Mouse (Mus musculus) gastrocnemius, postnatal 25 days (tissue): ENCODE data around the gene Lasp1. TPM values are rescaled to one million over a fixed set of nuclear protein-coding genes. Genes with fewer than 3 reads are reported as not detected.
A peak's percentile ranks its signal among the peaks of the same experiment; 100 is the strongest.
"Not testable (repeated sequence)": the region's sequence is repeated elsewhere in the genome, so short reads cannot be mapped to it uniquely, and the experiment has no call there.

Experiments used
- DNase-seq: peaks from one replicate; pipeline ENCODE4 v3.0.0; 2022
- total RNA-seq, 2 experiments: library from RNA; stranded (reverse); gene quantifications; 1 replicate in 1 of 2; 2 replicates in 1 of 2; pipeline ENCODE4 v1.2.3; 2021

Gene Lasp1
- total RNA-seq, 2 experiments from 2014 or later: 18.3 to 21.9 TPM

DNA sequence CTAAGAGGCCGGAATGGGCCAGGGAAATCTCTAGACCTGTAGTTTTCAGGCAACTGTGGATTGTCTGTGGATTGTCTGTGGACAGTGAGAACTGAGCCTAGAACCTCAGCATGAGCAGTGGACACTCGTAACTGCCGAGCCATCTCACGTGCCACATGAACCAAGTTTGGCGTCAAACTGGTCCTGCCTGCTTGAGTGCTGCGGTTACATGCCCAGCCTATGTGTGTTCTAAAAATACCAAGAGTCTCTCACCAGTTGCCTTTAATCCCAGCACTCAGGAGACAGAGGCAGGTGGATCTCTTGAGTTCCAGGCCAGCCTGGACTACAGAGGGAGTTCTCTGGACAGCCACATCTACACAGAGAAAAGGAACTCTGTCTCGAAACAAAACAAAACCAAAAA, 30.6 kb downstream of the Lasp1 start:
- peak; percentile 1 for DNase-seq

DNA sequence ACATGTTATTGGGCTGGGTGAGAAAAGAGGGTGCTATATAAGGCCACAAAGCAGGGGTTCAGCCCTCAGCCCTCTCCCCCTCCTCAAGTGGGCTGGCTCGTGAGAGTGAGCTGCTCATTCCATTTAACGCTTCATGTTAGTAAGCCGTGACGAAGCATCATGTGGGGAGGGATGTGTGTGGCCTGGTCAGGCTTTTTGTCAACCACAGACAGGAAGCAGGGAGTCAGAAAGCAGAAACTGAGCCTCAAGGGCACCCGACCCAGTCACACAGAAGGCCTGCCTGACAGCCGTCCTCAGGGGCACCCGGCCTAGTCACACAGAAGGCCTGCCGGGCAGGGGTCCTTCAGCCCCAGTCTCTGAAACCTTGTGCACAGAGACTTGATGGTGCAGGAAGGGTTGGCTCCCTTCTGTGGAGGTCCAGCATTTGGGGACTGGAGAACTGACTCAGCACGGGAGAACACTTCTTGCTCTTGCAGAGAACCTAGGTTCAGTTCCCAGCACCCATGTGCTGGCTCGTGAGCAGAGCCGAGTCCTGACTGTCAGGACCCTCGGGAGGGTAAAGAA, 31.2 kb downstream of the Lasp1 start:
- DNase-seq: peak; percentile 8

DNA sequence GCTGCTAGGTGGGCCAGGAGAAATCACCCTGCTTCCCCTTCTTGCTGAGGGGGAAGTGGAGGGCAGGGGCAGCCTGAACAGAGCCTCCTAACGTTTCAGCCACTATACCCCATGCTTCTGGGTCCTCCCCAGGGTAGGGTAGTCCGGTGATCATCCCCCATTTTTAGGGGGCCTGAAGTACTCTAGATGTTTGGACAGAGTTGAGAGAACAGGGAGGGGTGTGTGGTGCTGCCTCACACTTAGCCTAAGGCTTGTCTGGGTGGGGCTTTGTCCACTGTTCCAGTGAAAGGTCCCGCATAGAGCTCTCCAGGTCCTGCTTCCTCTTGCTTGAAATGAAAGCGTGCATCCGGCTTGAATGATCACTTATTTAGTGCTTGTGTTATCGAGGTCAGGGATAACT, 31.7 kb downstream of the Lasp1 start:
- no peak for DNase-seq

DNA sequence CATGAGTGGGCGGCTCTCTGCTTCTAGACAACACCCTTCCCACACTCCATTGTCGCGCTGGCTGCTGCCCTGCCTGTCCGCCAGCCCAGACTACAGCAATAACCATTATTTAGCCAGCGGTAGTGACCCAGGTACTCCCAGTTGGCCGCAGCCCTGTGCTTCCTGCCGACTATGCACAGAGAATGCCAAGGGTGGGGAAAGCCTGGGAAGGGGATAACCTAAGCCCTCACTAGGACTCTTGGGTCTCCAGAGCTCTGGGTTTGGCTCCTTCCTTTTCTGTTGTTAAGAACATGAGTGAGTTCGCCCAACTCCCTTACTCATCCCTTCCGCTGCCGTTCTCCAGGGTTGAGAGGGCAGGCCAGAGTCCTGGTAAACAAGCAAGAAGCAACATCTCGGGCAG, 33.2 kb downstream of the Lasp1 start:
- DNase-seq: peak; percentile 38

DNA sequence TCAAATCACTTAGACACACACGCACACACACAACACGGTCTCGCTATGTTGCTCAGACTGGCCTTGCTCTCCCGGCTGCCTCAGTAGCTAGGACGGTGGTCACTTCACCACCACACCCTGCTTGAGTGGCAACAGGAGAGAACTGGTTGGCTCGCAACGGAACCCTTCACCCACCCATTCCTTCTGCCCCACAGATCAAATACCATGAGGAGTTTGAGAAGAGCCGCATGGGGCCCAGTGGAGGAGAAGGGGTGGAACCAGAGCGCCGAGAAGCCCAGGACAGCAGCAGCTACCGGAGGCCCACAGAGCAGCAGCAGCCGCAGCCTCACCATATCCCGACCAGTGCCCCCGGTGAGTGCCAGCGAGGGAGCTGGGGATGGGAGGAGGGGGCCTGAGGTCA, 34.6 kb downstream of the Lasp1 start:
- DNase-seq: peak; percentile 3

DNA sequence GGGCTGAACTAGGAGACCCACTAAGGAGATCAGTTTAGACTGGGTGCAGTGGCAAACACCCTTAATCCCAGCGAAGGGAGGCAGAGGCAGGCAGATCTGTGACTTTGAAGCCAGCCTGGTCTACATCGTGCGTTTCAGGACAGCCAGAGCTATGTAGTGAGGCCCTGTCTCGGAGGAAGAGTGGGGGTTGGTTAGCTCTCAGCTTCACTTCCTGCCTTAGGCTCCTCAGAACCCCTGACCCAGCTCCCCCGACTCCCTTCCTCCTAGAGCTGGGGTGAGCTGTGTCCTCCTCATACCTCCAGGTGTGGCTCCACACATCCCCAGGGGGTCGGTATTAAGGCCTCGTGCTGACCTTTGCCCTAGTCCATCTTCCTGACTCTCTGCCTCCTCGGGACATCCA, 37.7 kb downstream of the Lasp1 start:
- DNase-seq: no peak

DNA sequence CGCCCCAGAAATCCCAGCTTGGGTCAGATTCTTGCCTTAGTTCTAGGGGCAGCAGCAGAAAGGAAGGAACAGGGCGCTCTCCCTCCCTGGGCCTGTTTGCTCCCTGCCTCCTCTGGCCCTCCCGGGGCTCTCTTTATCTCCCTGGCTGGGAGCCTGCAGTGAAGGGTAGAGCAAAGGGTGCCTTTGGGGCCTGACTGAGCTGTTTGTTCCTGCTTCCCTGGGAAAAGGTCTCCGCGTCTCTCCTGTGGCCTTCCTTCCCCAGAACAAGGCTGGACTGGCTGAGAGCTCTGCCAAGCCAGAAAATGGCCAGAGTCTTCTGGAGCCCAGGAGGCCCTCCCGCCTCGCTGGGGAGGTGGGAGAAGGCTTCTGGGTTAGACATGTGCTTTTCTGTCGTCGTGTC, 38.3 kb downstream of the Lasp1 start:
- not testable (repeated sequence) for DNase-seq

DNA sequence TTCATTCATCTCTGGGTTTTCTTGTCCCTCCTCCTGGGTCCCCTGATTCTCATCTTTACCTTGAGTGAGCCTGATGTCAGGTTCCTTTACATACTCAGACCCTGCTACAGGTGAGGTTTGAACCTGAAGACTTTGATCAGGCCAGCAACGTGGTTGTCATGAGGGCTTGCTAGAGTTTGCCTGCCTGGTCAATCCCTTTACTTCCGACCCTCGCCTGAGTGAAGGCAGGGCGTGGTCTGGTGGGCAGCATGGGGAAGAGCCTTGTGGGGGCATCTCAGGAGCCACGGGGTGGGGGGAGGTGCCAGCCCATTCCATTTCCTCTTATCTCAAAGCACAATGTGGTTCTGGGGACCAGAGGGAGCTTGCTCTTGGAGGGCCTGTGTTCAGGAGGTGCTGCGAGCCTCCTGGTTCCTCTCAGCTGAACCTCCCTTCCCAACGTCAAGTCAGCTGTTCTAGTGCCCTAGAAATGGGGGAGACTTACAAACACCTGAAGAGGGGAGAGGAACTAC, 38.9 kb downstream of the Lasp1 start:
- DNase-seq: no peak

DNA sequence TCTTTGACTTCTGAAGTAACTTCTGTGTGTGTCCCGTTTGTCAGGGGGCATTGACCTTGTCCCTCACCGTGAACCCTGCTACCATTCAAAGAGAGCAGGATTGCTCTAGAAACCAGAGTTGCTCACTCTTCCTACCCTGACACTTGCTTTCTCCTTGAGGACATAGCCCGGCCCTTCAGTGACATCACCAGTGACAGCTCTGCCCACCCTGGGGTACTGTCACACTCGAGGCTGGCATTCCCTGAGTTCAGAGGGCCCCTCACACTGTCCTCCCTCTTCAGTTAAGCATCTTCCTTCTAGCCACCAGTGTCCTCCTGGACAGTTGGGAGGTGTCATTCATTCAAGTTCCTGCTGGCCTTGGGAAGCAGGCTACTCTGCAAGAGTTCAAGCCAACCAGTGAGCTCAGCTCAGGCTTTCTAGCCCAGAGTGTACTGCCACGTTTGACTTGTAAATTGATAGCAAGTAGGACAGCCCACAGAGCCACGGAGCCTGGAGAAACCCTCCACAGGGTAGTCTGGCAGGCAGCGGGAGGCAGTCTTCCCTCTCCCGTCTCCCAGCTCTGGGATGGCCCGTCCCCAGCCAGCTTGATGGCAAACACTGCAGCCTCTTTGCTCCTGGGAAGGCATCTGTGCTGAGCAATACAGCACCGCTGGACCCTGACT, 40.1 kb downstream of the Lasp1 start:
- DNase-seq: peak; percentile 43

DNA sequence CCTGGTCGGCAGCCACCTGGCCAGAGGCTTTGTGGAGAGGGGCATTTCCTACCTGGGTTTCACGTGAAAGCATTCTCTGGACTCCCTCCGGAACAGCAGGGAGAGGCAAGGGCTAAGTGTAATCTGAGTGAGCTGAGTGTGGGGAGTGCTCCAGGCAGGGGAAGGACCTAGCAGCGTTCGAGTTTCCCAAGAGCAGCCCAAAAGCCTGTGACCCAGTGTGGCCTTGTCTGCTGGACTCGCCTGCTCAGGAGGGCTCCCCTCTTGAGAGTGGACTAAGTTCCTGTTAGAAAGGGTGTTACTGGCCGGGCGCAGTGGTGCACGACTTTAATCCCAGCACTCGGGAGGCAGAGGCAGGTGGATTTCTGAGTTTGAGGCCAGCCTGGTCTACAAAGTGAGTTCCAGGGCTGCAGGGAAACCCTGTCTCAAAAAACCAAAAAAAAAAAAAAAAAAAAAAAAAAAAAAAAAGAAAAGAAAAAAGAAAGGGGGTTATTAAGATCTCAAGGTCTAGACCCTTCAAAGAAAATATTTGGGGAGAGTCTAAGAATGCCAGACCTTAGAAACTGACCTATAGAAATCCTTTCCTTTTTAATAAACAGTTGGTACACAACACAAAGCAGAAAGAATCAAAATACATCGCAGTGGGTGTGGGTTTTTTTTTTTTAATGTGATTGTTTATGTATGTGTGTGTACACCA, 40.8 kb downstream of the Lasp1 start:
- DNase-seq: no peak

DNA sequence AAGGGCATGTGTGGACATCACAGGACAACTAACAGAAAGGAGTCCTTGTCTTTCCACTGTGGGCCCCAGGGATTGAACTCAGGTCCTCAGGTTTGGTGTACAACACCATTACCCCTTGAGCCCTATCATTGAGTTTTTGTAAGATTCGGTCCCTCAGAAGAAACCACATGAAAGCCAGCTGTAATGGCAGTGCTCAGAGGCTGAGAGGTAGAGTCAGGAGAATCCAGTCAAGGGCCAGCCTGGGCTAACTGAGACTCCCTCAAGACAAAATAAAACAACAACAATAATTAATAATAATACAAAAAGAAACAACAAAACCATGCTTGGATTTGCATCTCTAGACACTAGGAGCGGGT, 41.3 kb downstream of the Lasp1 start:
- DNase-seq: no peak

DNA sequence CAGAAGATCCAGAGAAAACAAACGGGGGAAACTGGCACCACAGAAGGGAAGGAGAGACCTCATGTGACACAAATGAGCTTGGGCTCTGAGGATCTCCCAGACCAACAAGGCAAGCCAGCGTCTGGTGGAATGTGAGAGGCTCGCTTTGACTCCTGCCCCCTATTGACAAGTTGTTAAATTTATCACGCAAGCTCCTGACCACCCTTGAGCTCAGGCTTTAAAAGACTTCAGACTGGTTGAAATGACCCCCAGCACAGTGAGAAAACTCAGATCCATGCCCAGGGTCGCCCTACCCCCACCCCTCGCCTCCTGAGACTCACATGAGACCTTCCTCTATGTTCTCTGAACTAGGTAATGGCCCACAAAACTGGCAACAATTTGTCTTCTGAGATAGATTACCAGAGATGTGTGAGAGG, 41.7 kb downstream of the Lasp1 start, which contains the start of gene B230217C12Rik:
TSS of gene B230217C12Rik (plus strand) at position 242 of the 416 bp plus-strand sequence.
- no peak for DNase-seq

DNA sequence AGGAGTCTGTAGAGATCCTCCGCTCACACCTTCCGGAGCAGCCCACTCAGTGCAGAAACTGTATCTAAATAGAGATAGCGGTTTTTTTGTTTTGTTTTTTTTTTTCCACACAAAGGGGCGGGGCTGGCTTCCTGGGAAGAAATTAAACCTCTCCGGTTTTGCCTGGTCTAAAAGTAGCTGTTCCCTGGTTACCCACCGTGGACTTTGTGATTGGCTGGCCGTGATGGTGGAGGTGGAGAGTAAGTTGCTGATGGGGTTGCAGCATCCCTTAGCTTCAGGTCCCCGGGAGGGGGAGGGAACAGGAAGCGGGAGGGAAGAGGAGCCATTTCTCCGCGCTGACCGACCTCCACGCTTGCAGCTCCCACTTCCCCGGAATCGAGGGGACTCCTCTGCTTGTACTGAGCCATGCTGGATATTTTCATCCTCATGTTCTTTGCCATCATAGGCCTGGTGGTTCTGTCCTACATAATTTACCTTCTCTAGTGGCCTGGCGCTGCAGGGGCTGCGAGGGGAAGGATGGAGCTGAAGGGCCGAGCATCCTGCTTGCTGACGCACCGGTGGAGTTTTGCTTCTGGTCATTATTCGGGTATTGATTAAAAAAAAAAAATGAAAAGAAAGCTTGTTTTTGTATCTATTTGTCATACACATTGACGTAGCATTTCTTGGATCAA, 42.3 kb downstream of the Lasp1 start:
- DNase-seq: peak; percentile 77

DNA sequence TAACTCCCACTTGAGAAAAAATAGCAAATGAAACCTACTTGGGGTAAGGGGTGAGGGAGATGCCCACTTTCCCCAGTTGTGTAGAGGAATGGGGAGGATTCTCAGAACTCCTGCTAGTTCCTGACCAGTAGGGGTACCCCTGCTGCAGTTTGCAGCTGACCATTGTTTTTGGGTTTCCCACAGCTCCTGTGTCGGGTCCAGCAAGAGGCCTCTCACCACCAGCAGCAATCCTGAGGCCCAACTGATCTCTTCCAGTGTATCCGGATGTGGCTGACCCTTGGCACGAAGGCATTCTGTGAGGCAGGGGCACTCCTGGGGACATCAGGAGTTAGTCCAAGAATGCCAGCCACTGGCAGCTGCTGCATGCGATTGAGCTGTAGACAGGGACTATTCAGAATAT, 43.2 kb downstream of the Lasp1 start:
- DNase-seq: no peak

DNA sequence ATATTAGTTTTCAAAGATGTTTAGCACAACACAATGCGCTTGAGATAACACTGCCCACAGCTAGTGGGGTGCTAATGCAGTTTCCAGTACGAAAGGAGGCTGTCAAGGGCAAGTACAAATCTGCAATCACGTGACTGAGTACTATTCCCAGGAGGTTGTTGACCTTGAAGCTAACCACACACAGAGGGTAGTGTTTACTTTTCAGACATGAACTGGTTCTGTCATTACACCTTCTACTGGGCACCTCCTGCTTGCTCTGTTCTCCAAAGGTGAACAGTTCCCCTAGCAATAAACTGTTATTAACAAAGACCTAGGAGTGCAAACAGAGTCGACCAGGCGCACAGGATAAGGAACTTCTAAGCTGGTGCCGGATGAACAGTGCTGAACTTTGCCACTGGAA, 51.6 kb downstream of the Lasp1 start:
- no peak for DNase-seq

DNA sequence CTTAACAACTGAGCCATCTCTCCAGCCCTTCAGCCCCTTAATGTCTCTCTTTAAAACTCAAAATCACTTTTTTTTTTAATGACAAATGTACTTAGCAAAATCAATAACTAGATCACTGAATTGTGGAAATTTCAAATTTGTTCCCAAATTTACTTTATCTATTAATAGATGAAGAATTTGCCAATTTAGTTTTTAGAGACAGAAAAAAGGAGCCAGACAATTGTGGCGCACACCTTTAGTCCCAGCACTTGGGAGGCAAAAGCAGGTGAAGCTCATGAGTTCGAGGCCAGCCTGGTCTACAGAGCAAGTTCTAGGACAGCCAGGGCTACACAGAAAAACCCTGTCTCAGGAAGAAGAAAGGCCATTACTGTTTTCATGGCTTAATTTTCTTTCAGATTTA, 52.8 kb downstream of the Lasp1 start:
- DNase-seq: no peak

DNA sequence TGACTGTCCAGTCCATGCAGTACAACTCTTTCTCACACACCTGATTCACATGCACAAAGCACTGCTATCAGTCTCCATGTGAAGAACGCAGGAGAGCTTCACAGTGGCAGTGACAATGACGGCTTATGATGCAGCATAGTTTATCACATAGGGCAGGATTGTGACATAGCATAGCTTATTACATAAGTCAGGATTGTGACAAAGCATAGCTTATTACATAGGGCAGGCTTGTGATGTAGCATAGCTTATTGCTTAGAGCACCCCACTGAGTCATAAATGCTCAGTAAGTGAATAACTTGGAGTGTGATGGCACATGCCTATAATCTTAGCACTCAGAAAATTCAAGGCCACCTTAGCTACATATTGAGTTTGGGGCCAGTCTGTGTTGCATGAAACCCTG, 56.7 kb downstream of the Lasp1 start:
- no peak for DNase-seq

DNA sequence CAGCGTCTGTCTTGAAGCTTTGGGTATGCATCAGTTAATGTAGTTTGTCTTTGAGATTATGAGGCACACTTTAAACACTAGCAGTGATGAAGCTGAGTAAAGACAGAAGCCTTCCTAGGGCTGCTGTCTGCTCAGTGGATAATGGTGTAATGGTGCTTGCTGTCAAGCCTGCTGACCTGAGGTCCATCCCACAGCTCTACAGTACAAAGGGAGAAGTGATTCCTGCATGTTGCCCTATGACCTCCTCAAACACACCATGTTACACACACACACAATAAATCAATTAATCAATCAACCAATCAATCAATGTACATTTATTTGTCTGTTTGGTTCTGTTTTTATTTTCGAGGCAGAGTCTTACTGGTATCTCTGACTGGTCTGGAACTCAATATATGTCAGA, 63.3 kb downstream of the Lasp1 start:
- no peak for DNase-seq

DNA sequence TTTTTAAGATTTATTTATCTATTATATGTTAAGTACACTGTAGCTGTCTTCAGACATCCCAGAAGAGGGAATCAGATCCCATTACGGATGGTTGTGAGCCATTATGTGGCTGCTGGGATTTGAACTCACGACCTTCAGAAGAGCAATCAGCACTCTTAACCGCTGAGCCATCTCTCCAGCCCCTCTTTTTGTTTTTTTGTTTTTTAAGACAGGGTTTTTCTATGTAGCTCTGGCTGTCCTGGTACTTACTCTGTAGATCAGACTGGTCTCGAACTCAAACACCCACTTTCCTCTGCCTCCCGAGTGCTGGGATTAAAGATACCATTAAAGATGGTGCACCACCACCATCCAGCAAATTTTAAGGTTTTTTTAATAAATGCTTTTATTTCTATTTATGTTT, 66.6 kb downstream of the Lasp1 start:
- no peak for DNase-seq

DNA sequence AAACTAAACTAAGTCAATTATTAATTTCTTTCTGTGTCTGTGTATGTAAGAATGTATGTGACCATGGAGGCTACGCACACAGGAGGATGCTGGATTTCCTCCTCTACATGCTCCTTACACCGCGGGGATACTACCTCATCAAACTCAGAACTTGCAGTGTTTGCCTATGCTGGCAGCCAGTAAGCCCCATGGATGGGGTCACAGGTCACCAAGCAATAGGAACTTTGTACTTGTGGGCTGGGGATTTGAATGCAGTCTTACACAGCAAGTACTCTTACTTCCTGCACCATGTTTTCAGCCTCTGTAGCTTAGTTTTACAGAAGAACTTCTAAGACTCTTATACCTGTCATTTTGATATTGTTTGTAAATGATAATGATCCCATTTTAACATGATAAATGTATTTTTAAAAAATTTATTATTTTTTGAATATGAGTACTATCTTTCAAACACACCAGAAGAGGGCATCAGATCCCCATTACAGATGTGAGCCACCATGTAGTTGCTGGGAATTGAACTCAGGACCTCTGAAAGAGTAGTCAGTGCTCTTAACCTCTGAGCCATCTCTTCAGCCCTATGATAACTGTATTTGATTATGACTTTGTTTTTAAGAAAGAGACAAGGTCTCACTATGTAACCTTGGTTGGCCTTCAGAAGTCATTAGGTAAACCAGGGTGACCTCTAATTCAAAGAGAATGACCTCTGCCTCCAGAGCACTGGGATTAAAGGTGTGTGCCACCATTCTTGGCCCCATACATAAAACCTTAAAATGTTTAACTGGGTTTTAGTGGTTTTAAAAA, 67.5 kb downstream of the Lasp1 start:
- DNase-seq: no peak

DNA sequence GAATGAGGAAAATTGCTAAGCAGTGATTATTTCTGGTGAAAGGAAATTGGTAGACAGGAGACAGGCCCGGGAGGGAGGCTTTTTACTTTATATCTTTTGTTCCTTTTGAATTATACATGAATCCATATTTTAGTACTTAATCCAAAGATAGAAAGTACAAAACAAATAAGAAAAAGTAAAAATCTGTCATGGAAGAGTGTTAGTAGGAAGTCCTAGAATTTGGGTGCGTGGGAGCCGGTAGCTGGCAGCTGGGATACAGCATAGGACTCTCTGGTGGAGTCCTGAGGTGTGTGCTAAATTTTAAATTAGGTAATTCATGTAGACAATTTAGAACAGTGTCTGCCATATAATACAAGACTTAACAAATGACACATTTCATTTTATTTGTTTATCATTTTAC, 68.8 kb downstream of the Lasp1 start:
- DNase-seq: no peak

DNA sequence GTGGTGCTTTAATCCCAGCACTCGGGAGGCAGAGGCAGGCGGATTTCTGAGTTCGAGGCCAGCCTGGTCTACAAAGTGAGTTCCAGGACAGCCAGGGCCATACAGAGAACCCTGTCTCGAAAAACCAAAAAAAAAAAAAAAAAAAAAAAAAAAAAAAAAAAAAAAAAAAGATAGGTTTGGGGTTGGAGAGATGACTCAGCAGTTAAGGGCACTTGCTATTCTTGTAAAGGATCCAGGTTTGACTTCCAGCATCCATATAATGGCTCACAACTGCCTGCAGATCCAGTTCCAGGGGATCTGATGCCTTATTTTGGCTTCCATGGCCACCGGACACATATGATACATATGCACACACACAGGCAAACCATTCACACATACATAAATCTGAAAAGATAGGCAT, 73.6 kb downstream of the Lasp1 start:
- not testable (repeated sequence) for DNase-seq
